Mouse (Mus musculus) heart, embryonic 11.5 days (tissue): ENCODE results near the gene Gnptg. TPM values are rescaled to one million over a fixed set of nuclear protein-coding genes. Genes with fewer than 3 reads are reported as not detected.
A peak's percentile ranks its signal among the peaks of the same experiment; 100 is the strongest.
"Not testable (repeated sequence)": the region's sequence is repeated elsewhere in the genome, so short reads cannot be mapped to it uniquely, and the experiment has no call there.

Experiments used
- ATAC-seq: fragments of 200-750 bp; cut with Nextera tagmentation; replicated peaks from 2 replicates; pipeline ENCODE4 v1.8.0; 2017; ENCODE audit warnings: moderate library complexity; ENCODE audit not compliant: insufficient number of reproducible peaks, low FRiP score, low TSS enrichment
- H3K27ac ChIP-seq: fragments of 300-500 bp; sonication (generic); 2 replicates; pipeline ENCODE4 v1.5.1; 2014; ENCODE audit warnings: mild to moderate bottlenecking, low read depth, low read length
- H3K27me3 ChIP-seq: fragments of 300-500 bp; sonication (generic); 2 replicates; pipeline ENCODE4 v1.6.1; 2014; ENCODE audit warnings: mild to moderate bottlenecking, low read length, mixed read lengths; ENCODE audit not compliant: control insufficient read depth, insufficient read depth
- H3K36me3 ChIP-seq: fragments of 300-500 bp; sonication (generic); 2 replicates; pipeline ENCODE4 v1.6.1; 2014; ENCODE audit warnings: mild to moderate bottlenecking, low read length, moderate library complexity, mixed read lengths; ENCODE audit not compliant: control insufficient read depth, insufficient read depth
- H3K4me1 ChIP-seq: fragments of 300-500 bp; sonication (generic); 2 replicates; pipeline ENCODE4 v1.6.1; 2014; ENCODE audit warnings: low read length; ENCODE audit not compliant: control insufficient read depth, insufficient read depth
- H3K4me2 ChIP-seq: fragments of 300-500 bp; sonication (generic); 2 replicates; pipeline ENCODE4 v1.6.1; 2014; ENCODE audit warnings: mild to moderate bottlenecking, moderate library complexity
- H3K4me3 ChIP-seq: fragments of 300-500 bp; sonication (generic); 2 replicates; pipeline ENCODE4 v1.5.1; 2014; ENCODE audit warnings: low read depth, low read length
- H3K9ac ChIP-seq: fragments of 300-500 bp; sonication (generic); 2 replicates; pipeline ENCODE4 v1.6.1; 2014; ENCODE audit warnings: mild to moderate bottlenecking, low read depth, low read length, moderate library complexity
- H3K9me3 ChIP-seq: fragments of 300-500 bp; sonication (generic); replicated peaks from 2 replicates; pipeline ENCODE4 v1.6.1; 2016; ENCODE audit warnings: low read length; ENCODE audit not compliant: control insufficient read depth
- WGBS: fragments of 180-500 bp; shearing (Covaris S2); extraction: QIAGEN DNeasy Blood & Tissue Kit; methylation state at CpG from one replicate; pipeline ENCODE4 v1.1.7; 2014; ENCODE audit not compliant: insufficient replicate concordance; 5-methylcytosine and 5-hydroxymethylcytosine counted together
- polyA plus RNA-seq: library from polyadenylated mRNA; unstranded; fragments of >200 nt; fragmentation: Nextera tagmentation; extraction: Ambion mirVana; gene quantifications from 2 replicates; pipeline ENCODE4 v1.2.1, GENCODE M21; 2014

The Gnptg gene
- polyA plus RNA-seq, 1 experiment from 2014 or later, result 22.6 TPM

GRCm38 (mm10) chr17:25230014-25230655 lies 9.8 kb downstream of the Gnptg start:
- not testable (repeated sequence) for H3K9me3 ChIP-seq, H3K36me3 ChIP-seq, H3K27ac ChIP-seq, H3K27me3 ChIP-seq, H3K4me2 ChIP-seq, H3K9ac ChIP-seq, H3K4me1 ChIP-seq, H3K4me3 ChIP-seq, ATAC-seq
- WGBS, result 77% methylated on average over 15 of the region's 17 CpGs

DNA sequence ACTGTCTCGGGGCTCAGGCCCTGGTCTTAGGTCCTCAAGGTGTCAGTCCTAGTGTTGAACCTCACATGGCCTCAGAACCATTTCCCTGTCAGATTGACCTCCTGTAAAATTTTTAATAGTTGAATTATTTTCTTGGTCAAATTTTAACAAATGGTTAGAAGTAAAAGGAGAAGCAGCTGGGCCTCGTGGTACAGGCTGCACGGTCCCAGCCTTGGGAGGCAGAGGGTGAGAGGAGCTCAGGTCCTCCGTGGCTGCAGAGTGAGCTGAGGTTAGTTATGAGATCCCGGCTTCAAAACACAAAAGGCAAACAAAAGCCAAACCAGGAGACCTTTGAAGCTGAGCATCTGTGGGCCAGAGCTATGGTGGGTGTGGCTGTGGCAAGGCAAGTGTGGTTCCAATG lies 11.9 kb downstream of the Gnptg start:
- Histone ChIP-seq H3K36me3 (peaks cover 4% of the 10 kb centered on the region), H3K4me2 (no peak overlapping the region), H3K27ac (no peak overlapping the region), H3K4me3 (no peak overlapping the region), H3K27me3 (no peaks in the 10 kb centered on the region), H3K9ac (no peak overlapping the region), H3K9me3 (no peaks in the 10 kb centered on the region), H3K4me1 (no peaks in the 10 kb centered on the region)
- no peak for ATAC-seq
- WGBS, result 94% methylated on average over 5 of the region's 5 CpGs

GRCm38 (mm10) chr17:25225659-25226058 lies 14.3 kb downstream of the Gnptg start:
- Histone ChIP-seq H3K9me3 (no peaks in the 10 kb centered on the region), H3K36me3 (peaks cover 4% of the 10 kb centered on the region), H3K4me1 (peaks cover 3% of the 10 kb centered on the region), H3K27me3 (no peaks in the 10 kb centered on the region), H3K4me3 (no peak overlapping the region), H3K9ac (no peak overlapping the region), H3K27ac (no peak overlapping the region), H3K4me2 (peak overlapping the region; percentile 29; the same call in 1 of the 2 replicates)
- no peak for ATAC-seq
- WGBS, result 82% methylated on average over 4 of the region's 4 CpGs

DNA sequence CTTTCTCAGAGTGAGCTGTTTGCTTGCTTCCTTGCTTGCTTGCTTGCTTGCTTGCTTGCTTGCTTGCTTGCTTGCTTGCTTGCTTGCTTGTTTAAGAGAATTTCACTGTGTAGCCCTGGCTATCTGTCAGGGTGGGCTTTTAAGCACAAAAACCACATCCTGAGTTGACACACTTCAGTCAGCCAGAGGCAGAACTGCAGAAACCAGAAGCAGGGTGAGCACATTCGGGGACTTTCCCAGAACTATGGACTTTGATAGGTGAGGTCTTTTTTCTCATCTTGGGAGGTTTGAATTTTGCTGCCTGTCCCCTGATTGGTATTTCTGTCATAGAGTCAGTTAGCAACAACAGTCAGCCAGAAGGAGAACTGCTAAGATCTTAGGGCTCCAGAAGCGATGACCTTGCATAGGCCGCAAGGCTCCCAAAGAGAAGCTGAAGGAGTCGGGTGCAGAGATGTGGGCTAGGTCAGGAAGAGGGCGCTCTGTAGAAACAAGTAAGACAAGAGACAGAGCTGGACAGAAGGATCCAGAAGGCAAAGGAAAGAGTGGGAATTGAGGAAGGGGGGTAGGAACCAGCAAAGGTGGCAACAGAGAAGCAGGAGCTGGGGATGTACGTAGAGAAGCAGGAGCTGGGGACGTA lies 15.2 kb downstream of the Gnptg start:
- peak overlapping the region; percentile 53 for H3K4me2 ChIP-seq
- H3K36me3 ChIP-seq, result peaks cover 4% of the 10 kb centered on the region
- 0 out of 2 replicates have a peak overlapping the region, but pooled peaks have one; percentile 35 for H3K27ac ChIP-seq
- 77% methylated on average over 7 of the region's 7 CpGs for WGBS
- peaks cover 3% of the 10 kb centered on the region for H3K4me1 ChIP-seq
- no peaks in the 10 kb centered on the region for H3K27me3 ChIP-seq
- no peak overlapping the region for H3K4me3 ChIP-seq
- no peak overlapping the region for H3K9ac ChIP-seq
- ATAC-seq, result no peak
- no peaks in the 10 kb centered on the region for H3K9me3 ChIP-seq

GRCm38 (mm10) chr17:25222951-25223601 lies 16.8 kb downstream of the Gnptg start:
- H3K9ac ChIP-seq, result peak overlapping the region; percentile 53
- peaks cover 3% of the 10 kb centered on the region for H3K4me1 ChIP-seq
- peak overlapping the region; percentile 89 for H3K4me2 ChIP-seq
- WGBS, result 41% methylated on average over 6 of the region's 6 CpGs
- no peaks in the 10 kb centered on the region for H3K9me3 ChIP-seq
- no peaks in the 10 kb centered on the region for H3K36me3 ChIP-seq
- peak overlapping the region; percentile 80 for H3K27ac ChIP-seq
- no peaks in the 10 kb centered on the region for H3K27me3 ChIP-seq
- H3K4me3 ChIP-seq, result peak overlapping the region; percentile 52
- ATAC-seq, result no peak

GRCm38 (mm10) chr17:25222504-25222940 lies 17.4 kb downstream of the Gnptg start:
- not testable (repeated sequence) for H3K4me1 ChIP-seq, H3K36me3 ChIP-seq, H3K9me3 ChIP-seq, H3K27me3 ChIP-seq
- Histone ChIP-seq H3K27ac (peak overlapping the region; percentile 80), H3K9ac (peak overlapping the region; percentile 53), H3K4me2 (peak overlapping the region; percentile 89), H3K4me3 (peak overlapping the region; percentile 52)
- peak; percentile 82 for ATAC-seq
- 9% methylated on average over 20 of the region's 28 CpGs for WGBS

DNA sequence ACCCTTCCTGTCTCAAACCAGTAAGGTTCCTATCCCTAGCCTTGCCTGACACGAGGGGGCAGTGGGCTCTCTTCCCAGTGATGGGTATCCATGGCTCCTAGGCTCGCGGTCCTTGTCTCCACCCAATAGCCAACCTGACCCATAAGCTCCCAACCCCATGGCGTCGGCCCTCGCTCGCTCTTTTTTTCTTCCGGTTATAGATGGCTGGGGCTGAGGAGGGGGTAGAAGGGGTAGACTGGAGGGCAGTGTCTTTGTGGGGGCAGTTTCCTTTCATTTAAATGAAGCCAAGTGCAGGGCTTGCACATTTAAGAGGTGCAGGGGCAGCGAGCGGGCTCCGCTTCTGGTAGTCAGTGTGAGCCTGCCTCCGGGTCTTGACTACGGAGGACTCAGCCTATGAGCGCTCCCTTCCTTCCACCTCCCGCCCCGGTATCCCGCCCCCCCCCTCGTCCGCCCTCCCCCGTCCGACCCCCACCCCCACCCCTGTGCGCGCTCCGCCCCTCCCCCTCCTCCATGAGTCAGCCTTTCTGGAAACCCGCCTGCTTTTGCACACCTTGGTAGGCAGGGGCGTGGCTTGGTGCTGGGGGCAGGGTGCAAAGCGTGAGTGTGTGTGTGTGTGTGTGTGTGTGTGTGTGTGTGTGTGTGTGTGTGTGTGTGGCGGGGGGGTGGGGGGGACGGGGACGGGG lies 18.0 kb downstream of the Gnptg start:
- H3K27me3 ChIP-seq, result no peaks in the 10 kb centered on the region
- peak overlapping the region; percentile 66 for H3K9ac ChIP-seq
- H3K36me3 ChIP-seq, result no peaks in the 10 kb centered on the region
- H3K4me2 ChIP-seq, result peak overlapping the region; percentile 89
- 1% methylated on average over 19 of the region's 30 CpGs for WGBS
- H3K9me3 ChIP-seq, result no peaks in the 10 kb centered on the region
- H3K4me1 ChIP-seq, result peaks cover 3% of the 10 kb centered on the region
- peak overlapping the region; percentile 52 for H3K4me3 ChIP-seq
- H3K27ac ChIP-seq, result peak overlapping the region; percentile 68
- ATAC-seq, result peak; percentile 80

DNA sequence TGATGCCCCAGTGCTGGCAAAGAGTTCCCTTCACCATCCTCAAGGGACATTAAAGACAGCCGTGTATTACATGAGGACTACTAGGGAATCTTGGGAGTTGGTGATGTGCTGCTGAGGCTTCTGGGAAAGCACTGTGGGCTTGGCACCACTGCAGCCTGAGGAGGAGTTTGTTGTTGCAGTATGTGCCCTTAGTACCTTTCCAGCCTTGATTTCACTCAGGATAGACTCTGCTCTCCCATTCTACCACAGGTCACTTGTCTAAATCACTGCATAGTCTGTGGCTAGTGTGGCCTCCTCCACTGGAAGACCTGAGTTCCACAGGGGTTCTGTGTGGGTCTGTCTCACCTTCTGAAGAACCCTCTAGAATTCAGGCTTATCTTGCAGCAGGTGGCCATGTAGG lies 19.2 kb downstream of the Gnptg start:
- ATAC-seq, result no peak
- H3K27ac ChIP-seq, result no peak overlapping the region
- no peaks in the 10 kb centered on the region for H3K27me3 ChIP-seq
- H3K4me1 ChIP-seq, result peaks cover 3% of the 10 kb centered on the region
- WGBS, result 67% methylated on average over 1 of the region's 1 CpGs
- no peak overlapping the region; the same call in 1 of the 2 replicates for H3K4me2 ChIP-seq
- no peak overlapping the region for H3K4me3 ChIP-seq
- H3K9me3 ChIP-seq, result no peaks in the 10 kb centered on the region
- no peak overlapping the region for H3K9ac ChIP-seq
- H3K36me3 ChIP-seq, result peaks cover 2% of the 10 kb centered on the region; the same call in 1 of the 2 replicates
